ENCODE assay signal across 14 mouse cellular contexts in genomic region chr14:36583338-36584064, GRCm38 (mm10).
DNase-seq lines count a peak whose midpoint lies in the region; ATAC-seq and TF ChIP-seq lines count a peak whose summit lies in the region.
"Had no signal": no experiment of that assay in that cellular context is flagged by ENCODE, and none has a peak within 500 bp of the region (broad histone marks: within the 10 kb centered on the region; RNA-seq: fewer than 3 reads in every experiment).

No protein-coding gene starts in this region.

- DNase-seq in forebrain, embryonic 10.5 days (ENCODE audit: extremely low spot score, low spot score), result no peak
- peak; percentile 56 for DNase-seq in hindbrain, postnatal 0 days (ENCODE audit: low spot score)
- no peak for DNase-seq in MN1 (ENCODE audit: low spot score)
- DNase-seq in thymus, postnatal 4 days, result no peak
- no peak for DNase-seq in gastrocnemius, adult 8-10 months (ENCODE audit: low spot score in 2 of 2)
- DNase-seq: adrenal gland, postnatal 14 days; gastrocnemius, postnatal 14 days had no signal

- H3K27me3 ChIP-seq in forebrain, embryonic 15.5 days, result no peaks in the 10 kb centered on the region
- H3K27me3 ChIP-seq in forebrain, embryonic 10.5 days (ENCODE audit: poor library complexity, severe bottlenecking), result no peaks in the 10 kb centered on the region
- no peaks in the 10 kb centered on the region for H3K27me3 ChIP-seq in midbrain, embryonic 16.5 days (ENCODE audit: control insufficient read depth, insufficient read depth, low read depth, low read length)
- no peaks in the 10 kb centered on the region for H3K27me3 ChIP-seq in midbrain, embryonic 13.5 days
- H3K27me3 ChIP-seq in hindbrain, postnatal 0 days (ENCODE audit: insufficient read depth, low read length), result no peaks in the 10 kb centered on the region
- H3K27me3 ChIP-seq: heart, embryonic 15.5 days; neural tube, embryonic 13.5 days had no signal

- no peaks in the 10 kb centered on the region for H3K36me3 ChIP-seq in forebrain, embryonic 15.5 days
- no peaks in the 10 kb centered on the region for H3K36me3 ChIP-seq in forebrain, embryonic 10.5 days (replicated peaks)
- no peaks in the 10 kb centered on the region for H3K36me3 ChIP-seq in midbrain, embryonic 16.5 days (ENCODE audit: control insufficient read depth, insufficient read depth, low read length)
- H3K36me3 ChIP-seq in midbrain, embryonic 13.5 days, result no peaks in the 10 kb centered on the region
- H3K36me3 ChIP-seq in hindbrain, postnatal 0 days (ENCODE audit: insufficient read depth, low read length), result no peaks in the 10 kb centered on the region
- H3K36me3 ChIP-seq: heart, embryonic 15.5 days; neural tube, embryonic 13.5 days had no signal

- H3K4me3 ChIP-seq in forebrain, embryonic 15.5 days, result no peak overlapping the region
- H3K4me3 ChIP-seq in forebrain, embryonic 10.5 days, result no peak overlapping the region
- no peak overlapping the region for H3K4me3 ChIP-seq in midbrain, embryonic 16.5 days (ENCODE audit: low read depth, low read length)
- no peak overlapping the region for H3K4me3 ChIP-seq in midbrain, embryonic 13.5 days (replicated peaks)
- H3K4me3 ChIP-seq in hindbrain, postnatal 0 days (ENCODE audit: low read length), result no peak overlapping the region
- H3K4me3 ChIP-seq: heart, embryonic 15.5 days; neural tube, embryonic 13.5 days had no signal

- 0 out of 2 replicates have a peak, but pooled peaks have one; percentile 63 for ATAC-seq in forebrain, embryonic 15.5 days (replicated peaks)
- ATAC-seq in midbrain, embryonic 16.5 days, result peak; percentile 84
- no peak for ATAC-seq in midbrain, embryonic 13.5 days
- no peak for ATAC-seq in hindbrain, postnatal 0 days
- ATAC-seq: CD4-positive, CD25-positive, alpha-beta regulatory T cell, adult 4 months; intestine, postnatal 0 days had no signal

- no peak overlapping the region for H3K27ac ChIP-seq in forebrain, embryonic 15.5 days (replicated peaks)
- no peak overlapping the region for H3K27ac ChIP-seq in forebrain, embryonic 10.5 days
- no peak overlapping the region for H3K27ac ChIP-seq in midbrain, embryonic 16.5 days (ENCODE audit: low read length)
- no peak overlapping the region for H3K27ac ChIP-seq in midbrain, embryonic 13.5 days
- H3K27ac ChIP-seq in hindbrain, postnatal 0 days, result no peak overlapping the region
- H3K27ac ChIP-seq: heart, embryonic 15.5 days; neural tube, embryonic 13.5 days had no signal

- WGBS in forebrain, embryonic 15.5 days, result 72% methylated on average over 3 of the region's 3 CpGs
- 86% methylated on average over 3 of the region's 3 CpGs for WGBS in forebrain, embryonic 10.5 days
- 59% methylated on average over 3 of the region's 3 CpGs for WGBS in midbrain, embryonic 16.5 days
- 80% methylated on average over 3 of the region's 3 CpGs for WGBS in midbrain, embryonic 13.5 days
- WGBS in hindbrain, postnatal 0 days, result 55% methylated on average over 3 of the region's 3 CpGs

- no peaks in the 10 kb centered on the region for H3K9me3 ChIP-seq in forebrain, embryonic 15.5 days
- H3K9me3 ChIP-seq in forebrain, embryonic 10.5 days, result no peaks in the 10 kb centered on the region
- no peaks in the 10 kb centered on the region for H3K9me3 ChIP-seq in midbrain, embryonic 16.5 days (replicated peaks; ENCODE audit: control insufficient read depth, low read length, poor library complexity, severe bottlenecking)
- H3K9me3 ChIP-seq in midbrain, embryonic 13.5 days, result no peaks in the 10 kb centered on the region
- no peaks in the 10 kb centered on the region for H3K9me3 ChIP-seq in hindbrain, postnatal 0 days (ENCODE audit: low read length)
- H3K9me3 ChIP-seq: heart, embryonic 15.5 days; neural tube, embryonic 13.5 days had no signal

- no peak overlapping the region for H3K4me2 ChIP-seq in forebrain, embryonic 15.5 days (replicated peaks)
- no peak overlapping the region for H3K4me2 ChIP-seq in midbrain, embryonic 16.5 days (ENCODE audit: low read length)
- no peak overlapping the region for H3K4me2 ChIP-seq in midbrain, embryonic 13.5 days (replicated peaks)
- no peak overlapping the region for H3K4me2 ChIP-seq in hindbrain, postnatal 0 days (ENCODE audit: low read depth, low read length)
- H3K4me2 ChIP-seq: heart, embryonic 15.5 days; neural tube, embryonic 13.5 days had no signal

- no peak for TF ChIP-seq CTCF in hindbrain, postnatal 0 days (IDR thresholded peaks at IDR 0.05; ENCODE audit: low read depth)

- no peaks in the 10 kb centered on the region for H3K4me1 ChIP-seq in forebrain, embryonic 15.5 days
- H3K4me1 ChIP-seq in forebrain, embryonic 10.5 days, result no peaks in the 10 kb centered on the region
- H3K4me1 ChIP-seq in midbrain, embryonic 16.5 days (ENCODE audit: control insufficient read depth, insufficient read depth, low read length), result peaks cover 3% of the 10 kb centered on the region; the same call in 1 of the 2 replicates
- H3K4me1 ChIP-seq in midbrain, embryonic 13.5 days (replicated peaks), result no peaks in the 10 kb centered on the region
- no peaks in the 10 kb centered on the region for H3K4me1 ChIP-seq in hindbrain, postnatal 0 days (ENCODE audit: insufficient read depth, low read length)
- H3K4me1 ChIP-seq: heart, embryonic 15.5 days; neural tube, embryonic 13.5 days had no signal

- H3K9ac ChIP-seq in forebrain, embryonic 15.5 days (replicated peaks), result no peak overlapping the region
- no peak overlapping the region for H3K9ac ChIP-seq in midbrain, embryonic 16.5 days (ENCODE audit: low read depth, low read length)
- H3K9ac ChIP-seq in midbrain, embryonic 13.5 days (replicated peaks), result no peak overlapping the region
- H3K9ac ChIP-seq in hindbrain, postnatal 0 days (replicated peaks; ENCODE audit: low read length), result no peak overlapping the region
- H3K9ac ChIP-seq: heart, embryonic 15.5 days; neural tube, embryonic 13.5 days had no signal

Comparison
In these comparisons a context has a peak if more than half of its experiments do, and no peak if none do; other contexts are left out.
1. ATAC-seq: peak in forebrain, embryonic 15.5 days (single experiment) and midbrain, embryonic 16.5 days (single experiment); none in midbrain, embryonic 13.5 days (single experiment) and hindbrain, postnatal 0 days (single experiment).